Mouse (Mus musculus) embryonic fibroblast, embryonic 13.5 days (primary cell): ENCODE data around the gene Arhgef33.

Experiments
- CTCF ChIP-seq: IDR thresholded peaks from 2 replicates; pipeline ENCODE4 v1.5.1; 2011; ENCODE audit warnings: mild to moderate bottlenecking, control low read depth, low read length, moderate library complexity, borderline replicate concordance; ENCODE audit not compliant: insufficient read depth
- POLR2A ChIP-seq: IDR thresholded peaks from 2 replicates; pipeline ENCODE4 v1.6.1; 2011; ENCODE audit warnings: low read depth, mild to moderate bottlenecking, control low read depth, low read length, moderate library complexity

- no peak for TF ChIP-seq CTCF
- TF ChIP-seq POLR2A, result no peak; the same call in none of the 2 replicates
These were observed 17.7 kb upstream of the Arhgef33 start for GRCm38 (mm10) chr17:80289280-80290073.
